Mouse (Mus musculus): ENCODE measurements around the gene Akap6. TPM values are rescaled to one million over a fixed set of nuclear protein-coding genes. Genes with fewer than 3 reads are reported as not detected.
A peak's percentile ranks its signal among the peaks of the same experiment; 100 is the strongest.

The Akap6 gene
- total RNA-seq, 2 experiments from 2014 or later = 8.4 to 9.2 TPM

- no peak for DNase-seq (ENCODE audit: low spot score in 2 of 2)
Measured at GRCm38 (mm10) chr12:52845982-52846381, 146.8 kb downstream of the Akap6 start.

DNA sequence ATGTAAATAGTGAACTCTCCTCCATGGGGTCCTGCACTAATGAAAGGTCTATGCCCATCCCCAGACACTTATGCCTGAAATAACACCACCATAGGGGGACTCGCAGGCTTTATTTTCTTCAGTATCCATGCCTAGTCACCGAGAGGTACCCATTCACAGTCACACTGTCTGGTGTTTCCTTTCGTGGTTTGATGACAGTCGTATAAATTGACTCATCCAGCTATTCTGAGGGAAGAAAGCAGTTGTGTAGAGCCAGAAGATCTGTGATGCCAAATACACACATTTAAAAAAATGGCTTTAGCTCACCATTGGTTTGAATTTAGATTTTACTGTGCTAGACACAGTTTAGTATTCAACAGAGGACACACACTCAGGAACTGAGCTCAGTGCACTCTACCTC lies 147.8 kb downstream of the Akap6 start:
- no peak for DNase-seq (ENCODE audit: low spot score in 2 of 2)

- no peak for DNase-seq (ENCODE audit: low spot score in 2 of 2)
Measured at GRCm38 (mm10) chr12:52847830-52848518, 148.8 kb downstream of the Akap6 start.

DNA sequence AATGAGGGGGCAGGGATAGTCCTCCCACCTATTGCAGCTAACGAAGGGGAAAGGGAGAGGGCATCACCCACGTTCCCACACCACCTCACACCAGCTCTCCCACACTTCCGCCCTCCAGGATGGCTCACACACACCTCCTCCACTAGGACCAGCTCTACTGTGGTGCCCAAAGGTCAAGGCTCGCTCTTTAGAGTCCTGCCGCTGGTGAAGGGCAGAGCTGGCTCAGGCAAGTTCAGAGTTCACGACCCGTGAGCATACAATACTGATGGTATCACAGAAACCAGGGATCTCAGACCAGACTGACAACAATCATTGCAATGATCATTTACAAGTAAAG lies 149.3 kb downstream of the Akap6 start:
- no peak for DNase-seq (ENCODE audit: low spot score in 2 of 2)

GRCm38 (mm10) chr12:52849297-52849696 lies 150.1 kb downstream of the Akap6 start:
- no peak for DNase-seq (ENCODE audit: low spot score in 2 of 2)

- no peak for DNase-seq (ENCODE audit: low spot score in 2 of 2)
Measured at GRCm38 (mm10) chr12:52850332-52851036, 151.3 kb downstream of the Akap6 start.

DNA sequence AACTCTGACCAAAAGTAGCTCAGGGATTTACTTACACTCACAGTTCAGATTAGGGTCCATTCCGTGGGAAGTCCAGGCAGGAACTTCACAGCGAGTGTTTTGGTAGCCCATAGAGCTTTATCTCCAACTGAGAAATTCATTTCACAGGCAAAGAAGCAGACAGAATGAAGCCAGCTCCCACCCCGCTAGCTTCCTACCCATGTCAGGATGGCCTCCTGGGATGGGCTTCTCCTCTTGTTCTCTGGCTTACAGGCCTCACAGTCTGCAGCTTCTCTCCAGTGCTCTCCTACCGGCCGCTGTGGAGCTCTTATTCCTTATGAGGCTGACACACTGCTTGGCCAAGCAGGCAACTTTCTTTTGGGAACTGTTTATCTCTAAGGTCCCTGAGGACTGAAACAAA lies 152.0 kb downstream of the Akap6 start:
- no peak for DNase-seq (ENCODE audit: low spot score in 2 of 2)

DNA sequence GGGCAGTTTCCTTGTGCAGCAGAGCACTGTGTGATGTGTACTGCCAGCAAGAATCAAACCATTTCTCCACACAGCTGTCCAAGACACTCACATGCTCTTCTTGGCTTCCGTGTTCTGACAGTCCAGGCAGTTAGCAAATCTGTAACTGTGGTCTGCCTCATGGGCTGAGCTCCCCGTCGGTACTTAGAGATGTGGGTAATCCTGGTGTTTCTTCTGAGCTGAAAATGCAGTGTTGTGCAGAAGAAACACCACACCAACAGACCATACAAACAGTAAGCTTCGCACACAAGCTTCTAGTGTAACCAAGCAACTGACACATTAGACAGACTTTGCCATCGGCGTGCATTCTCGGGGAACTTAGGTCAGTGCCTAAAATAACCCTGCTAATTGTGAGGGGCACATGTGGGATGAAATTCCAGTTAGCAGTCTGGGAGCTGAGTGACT lies 155.1 kb downstream of the Akap6 start:
- DNase-seq (ENCODE audit: low spot score in 2 of 2) = no peak

GRCm38 (mm10) chr12:52856104-52856503 lies 156.9 kb downstream of the Akap6 start:
- no peak for DNase-seq (ENCODE audit: low spot score in 2 of 2)

- DNase-seq (ENCODE audit: low spot score in 2 of 2) = no peak
Measured at GRCm38 (mm10) chr12:52857306-52857705, 158.1 kb downstream of the Akap6 start.

DNA sequence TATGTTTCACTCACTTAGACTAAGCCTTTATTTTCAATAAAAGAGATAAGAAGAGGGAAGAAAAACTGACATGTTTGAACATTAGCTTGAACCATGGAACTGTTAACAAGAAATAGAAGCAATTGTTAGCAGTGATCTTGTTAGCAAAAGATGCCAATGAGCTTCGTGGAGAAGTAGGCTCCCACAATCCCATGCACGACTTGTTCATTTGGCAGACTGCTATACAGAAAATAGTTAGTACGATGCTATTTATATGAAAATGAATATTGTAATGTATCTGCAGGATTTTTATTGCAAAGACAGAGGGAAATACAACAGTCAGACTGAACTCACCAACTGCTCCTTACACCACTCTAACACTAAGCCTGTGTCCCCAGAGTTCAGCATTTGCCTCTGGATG lies 162.7 kb downstream of the Akap6 start:
- DNase-seq (ENCODE audit: low spot score in 2 of 2) = no peak

DNA sequence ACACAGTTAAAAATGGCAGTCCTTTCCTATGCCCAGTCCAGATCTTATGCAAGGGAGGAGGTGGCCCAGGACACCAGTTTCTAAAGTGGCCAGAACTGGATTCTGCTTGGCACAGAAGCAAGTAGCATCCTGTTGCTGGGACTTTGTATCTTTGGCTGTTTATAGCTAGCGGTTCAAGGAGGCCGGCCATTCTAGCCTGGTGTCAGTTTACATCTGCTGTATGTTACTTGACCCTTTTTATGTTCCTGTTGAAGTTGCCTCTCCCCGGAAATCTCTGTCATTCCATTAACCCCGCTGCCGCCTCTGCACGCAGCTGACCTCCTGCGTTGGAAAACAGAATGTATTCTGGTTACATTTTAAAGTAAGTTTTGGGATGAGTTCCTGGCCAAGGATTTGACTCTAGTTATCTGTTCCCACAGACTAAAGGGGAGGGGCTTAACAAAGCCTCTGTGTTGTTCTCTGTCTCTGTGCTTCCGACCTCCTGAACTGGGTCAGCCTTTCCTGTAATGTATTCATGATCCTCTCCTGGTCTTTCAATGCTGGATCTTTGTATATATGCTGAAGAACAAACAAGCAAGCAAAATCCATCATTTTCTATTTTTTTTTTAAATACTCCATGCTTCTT lies 168.9 kb downstream of the Akap6 start:
- no peak for DNase-seq (ENCODE audit: low spot score in 2 of 2)

DNA sequence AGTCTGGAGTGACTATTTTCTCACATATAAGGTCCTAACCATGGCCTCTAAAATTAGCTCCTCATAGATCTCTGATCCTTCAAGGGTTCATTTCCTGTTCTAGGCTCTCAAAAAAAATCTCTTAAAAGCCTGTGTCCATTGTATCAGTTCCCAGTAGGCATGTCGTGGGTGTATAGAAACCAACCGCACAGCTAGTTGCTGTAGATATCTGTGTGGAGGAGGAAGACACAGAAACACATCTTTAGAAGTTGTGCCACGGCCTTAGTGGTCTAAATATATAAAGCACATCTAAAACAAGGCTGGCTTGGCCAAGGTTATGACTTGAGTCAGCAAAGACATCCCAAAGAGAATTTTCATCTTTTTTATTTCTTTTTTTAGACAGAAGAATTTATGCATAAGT lies 172.4 kb downstream of the Akap6 start:
- DNase-seq (ENCODE audit: low spot score in 2 of 2) = no peak

DNA sequence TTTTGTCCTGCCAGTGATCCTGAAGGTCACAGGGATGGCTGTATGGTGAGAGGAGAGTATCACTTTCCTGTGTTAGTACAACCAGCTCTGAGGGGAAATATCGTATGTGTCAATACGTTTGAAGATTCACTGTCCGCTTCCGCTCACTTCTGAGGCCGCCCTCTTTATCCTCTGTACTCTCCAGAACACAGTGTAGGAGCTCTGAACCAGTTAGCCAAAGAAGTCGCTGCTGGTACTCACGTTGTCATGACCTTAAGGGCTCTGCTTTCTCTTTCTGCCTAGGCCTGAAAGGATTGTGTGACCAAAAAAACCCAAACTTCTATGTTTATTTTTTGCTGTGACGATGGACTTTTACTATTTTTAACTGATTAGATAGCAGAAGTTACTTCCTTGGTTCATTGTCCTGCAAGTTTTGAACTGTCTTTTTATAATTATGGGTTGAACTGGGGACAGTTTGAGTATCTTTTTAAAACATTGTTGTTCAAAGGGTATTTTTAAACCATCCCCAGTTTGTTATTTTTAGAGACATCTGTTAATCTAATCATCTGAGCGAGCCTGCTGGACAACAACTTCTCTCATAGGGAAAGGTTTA lies 175.2 kb downstream of the Akap6 start:
- no peak for DNase-seq (ENCODE audit: low spot score in 2 of 2)

- DNase-seq (ENCODE audit: low spot score in 2 of 2) = no peak
Measured at GRCm38 (mm10) chr12:52876065-52876464, 176.9 kb downstream of the Akap6 start.

DNA sequence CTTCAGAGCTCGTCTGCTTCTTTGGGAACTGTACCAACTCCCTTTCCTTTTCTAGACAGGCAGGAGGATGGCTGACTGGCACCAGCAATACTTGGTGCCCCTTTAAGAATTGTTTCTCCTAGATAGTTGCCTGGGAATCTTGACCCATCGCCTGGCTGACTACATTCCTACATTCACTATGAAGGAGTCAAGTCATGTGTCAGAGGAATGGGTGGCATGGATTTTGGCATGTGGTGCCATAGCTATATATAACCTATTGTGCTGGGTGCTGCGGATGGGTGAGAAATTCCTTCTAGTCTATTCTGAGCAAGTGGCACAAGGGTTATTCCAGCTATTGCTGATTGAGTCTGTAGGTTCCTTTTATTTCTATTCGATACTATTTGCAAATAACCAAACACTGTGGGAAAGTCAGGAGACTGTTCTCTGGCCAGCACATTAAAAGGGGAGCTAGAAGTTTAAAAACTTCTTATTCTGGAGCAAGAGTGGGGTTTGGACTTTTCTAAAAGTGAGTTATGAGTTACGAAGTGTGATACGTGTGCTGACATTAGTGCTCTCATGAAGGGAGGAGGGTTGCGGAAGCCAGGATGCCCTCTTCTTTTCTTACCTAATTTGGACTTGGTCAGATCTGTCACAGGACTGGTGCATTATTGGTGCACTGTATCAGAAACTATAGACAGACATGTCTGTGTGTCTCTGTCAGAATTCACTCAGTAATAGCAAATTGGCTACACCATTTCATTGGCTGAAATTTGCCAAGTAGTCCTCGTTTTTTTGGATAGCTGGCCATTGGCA lies 178.0 kb downstream of the Akap6 start:
- no peak for DNase-seq (ENCODE audit: low spot score in 2 of 2)

DNA sequence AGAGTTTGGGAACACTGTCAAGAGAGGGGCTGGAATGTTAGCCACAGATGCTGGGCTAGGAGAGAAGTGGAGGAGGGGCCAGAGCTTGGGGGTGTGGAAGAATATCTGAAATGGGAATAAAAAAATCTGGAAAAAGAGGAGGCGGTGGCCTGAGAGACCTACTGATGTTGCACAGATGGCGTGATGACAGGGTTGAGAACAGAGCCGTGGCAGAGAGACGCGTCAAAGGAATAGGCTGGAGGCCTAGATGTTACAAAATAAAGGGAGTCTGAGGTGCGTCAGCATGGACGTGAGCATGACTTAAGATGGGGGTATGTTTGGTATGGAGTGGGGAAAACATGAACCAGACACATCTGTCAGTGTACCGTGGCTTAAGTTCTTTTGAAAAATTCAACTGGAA lies 180.1 kb downstream of the Akap6 start:
- no peak for DNase-seq (ENCODE audit: low spot score in 2 of 2)

- no peak for DNase-seq (ENCODE audit: low spot score in 2 of 2)
Measured at GRCm38 (mm10) chr12:52892519-52892918, 193.3 kb downstream of the Akap6 start.

- no peak for DNase-seq (ENCODE audit: low spot score in 2 of 2)
Measured at GRCm38 (mm10) chr12:52893656-52894405, 194.6 kb downstream of the Akap6 start.

GRCm38 (mm10) chr12:52895672-52896460 lies 196.7 kb downstream of the Akap6 start:
- peak in 1 of 2 experiments; percentile 30 for DNase-seq (ENCODE audit: low spot score in 2 of 2)

Data from adrenal gland, postnatal 4 days (tissue).